39 mouse cellular contexts compared by ENCODE assay signal in the genomic region with DNA sequence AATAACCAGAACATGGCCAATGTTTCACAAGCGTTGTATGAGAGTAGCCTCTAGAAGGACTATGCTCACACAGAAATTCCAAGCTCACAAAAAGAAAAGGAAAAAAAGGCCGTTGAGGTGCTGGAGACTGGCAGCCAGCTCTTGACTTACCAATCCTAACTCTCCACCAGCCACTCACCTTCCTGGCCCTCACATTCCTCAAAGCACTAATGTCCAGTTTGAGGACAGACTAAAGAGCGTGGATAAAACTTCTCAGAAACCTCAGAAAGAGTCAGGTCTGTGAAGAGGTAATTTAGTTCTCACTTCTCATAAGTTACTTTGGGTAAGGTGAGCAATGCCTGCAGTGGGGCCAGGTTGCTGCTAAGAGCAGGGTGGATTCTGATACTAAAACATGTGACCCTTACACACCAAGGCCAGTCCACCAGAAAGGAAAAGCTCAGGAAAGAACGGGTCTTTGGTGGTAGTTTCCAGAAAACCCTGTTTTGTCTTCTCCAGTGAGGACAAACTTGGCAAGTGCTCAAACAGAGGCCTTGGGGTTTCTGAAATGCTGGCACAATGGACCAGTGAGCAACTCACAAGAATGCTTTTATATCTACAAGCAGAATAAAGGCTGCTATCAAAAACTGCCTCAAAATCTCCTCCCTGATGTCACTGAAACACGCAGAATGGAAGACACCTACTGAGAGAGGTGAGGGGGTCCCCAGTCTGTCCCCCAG. TPM values are rescaled to one million over a fixed set of nuclear protein-coding genes. Genes with fewer than 3 reads are reported as not detected.
DNase-seq lines count a peak whose midpoint lies in the region; ATAC-seq and TF ChIP-seq lines count a peak whose summit lies in the region.
"Had no signal": no experiment of that assay in that cellular context is flagged by ENCODE, and none has a peak within 500 bp of the region (broad histone marks: within the 10 kb centered on the region; RNA-seq: fewer than 3 reads in every experiment).

No protein-coding gene starts in this region.

- no peak overlapping the region for H3K4me2 ChIP-seq in lung, postnatal 0 days (replicated peaks; ENCODE audit: low read depth, low read length)
- no peak overlapping the region for H3K4me2 ChIP-seq in intestine, embryonic 16.5 days (ENCODE audit: low read depth, low read length)
- H3K4me2 ChIP-seq: forebrain, embryonic 15.5 days; heart, embryonic 11.5 days; hindbrain, embryonic 12.5 days; limb, embryonic 13.5 days; liver, embryonic 11.5 days; midbrain, embryonic 11.5 days; stomach, embryonic 15.5 days had no signal

- no peaks in the 10 kb centered on the region for H3K27me3 ChIP-seq in lung, postnatal 0 days (replicated peaks; ENCODE audit: insufficient read depth, low read length)
- H3K27me3 ChIP-seq in intestine, embryonic 16.5 days (replicated peaks; ENCODE audit: control insufficient read depth, insufficient read depth, low read length) = no peaks in the 10 kb centered on the region
- H3K27me3 ChIP-seq: forebrain, embryonic 15.5 days; hindbrain, embryonic 12.5 days; limb, embryonic 13.5 days; stomach, embryonic 15.5 days had no signal

- H3K4me1 ChIP-seq in lung, postnatal 0 days (ENCODE audit: insufficient read depth, low read depth, low read length) = peaks cover 6% of the 10 kb centered on the region; the same call in 1 of the 2 replicates
- peaks cover 24% of the 10 kb centered on the region for H3K4me1 ChIP-seq in intestine, embryonic 16.5 days (ENCODE audit: control insufficient read depth, insufficient read depth, low read length)

- no peaks in the 10 kb centered on the region for H3K9me3 ChIP-seq in lung, postnatal 0 days (ENCODE audit: low read length)
- H3K9me3 ChIP-seq in intestine, embryonic 16.5 days (ENCODE audit: control insufficient read depth, low read length) = no peaks in the 10 kb centered on the region
- H3K9me3 ChIP-seq: forebrain, embryonic 15.5 days; hindbrain, embryonic 12.5 days; limb, embryonic 13.5 days; stomach, embryonic 15.5 days had no signal

- 0 out of 2 replicates have a peak, but pooled peaks cover 9% of the 10 kb centered on the region for H3K36me3 ChIP-seq in lung, postnatal 0 days (ENCODE audit: insufficient read depth, low read length)
- H3K36me3 ChIP-seq in intestine, embryonic 16.5 days (ENCODE audit: control insufficient read depth, insufficient read depth, low read length) = peaks cover 2% of the 10 kb centered on the region; the same call in 1 of the 2 replicates

- no peak overlapping the region for H3K9ac ChIP-seq in lung, postnatal 0 days (replicated peaks; ENCODE audit: low read depth)
- H3K9ac ChIP-seq in intestine, embryonic 16.5 days (ENCODE audit: low read depth, low read length) = no peak overlapping the region
- H3K9ac ChIP-seq: forebrain, embryonic 15.5 days; hindbrain, embryonic 12.5 days; limb, embryonic 13.5 days; stomach, embryonic 15.5 days had no signal

- WGBS in lung, postnatal 0 days = 43% methylated on average over 5 of the region's 5 CpGs
- WGBS in intestine, embryonic 16.5 days = 81% methylated on average over 5 of the region's 5 CpGs

- no peak for TF ChIP-seq CTCF in lung, postnatal 0 days (IDR thresholded peaks at IDR 0.05)

- ATAC-seq in lung, postnatal 0 days = peak; percentile 64
- no peak for ATAC-seq in intestine, embryonic 16.5 days
- ATAC-seq: forebrain, embryonic 15.5 days; hindbrain, postnatal 0 days; midbrain, embryonic 16.5 days had no signal

- DNase-seq in adrenal gland, adult 2 months = peak; percentile 83
- DNase-seq in adrenal gland, postnatal 4 days (ENCODE audit: low spot score in 2 of 2) = no peak
- DNase-seq in lung, postnatal 0 days (ENCODE audit: low spot score) = peak; percentile 79
- no peak for DNase-seq in lung, postnatal 4 days
- DNase-seq in Muller cell, postnatal 12 days (ENCODE audit: inconsistent ontology term) = peak; percentile 45
- peak; percentile 75 to 77 for DNase-seq in adrenal gland, postnatal 36 days
- DNase-seq: cerebellum, adult 11 months; cerebellum, adult 9-10 months; cerebellum, postnatal 36 days; gastrocnemius, postnatal 25 days; heart, postnatal 36 days; kidney, adult 18-20 months; kidney, postnatal 4 days; lung, postnatal 14 days; retina, postnatal 1 day; right cerebral cortex, postnatal 25 days had no signal

- no peak overlapping the region for H3K4me3 ChIP-seq in lung, postnatal 0 days (ENCODE audit: low read depth, low read length)
- no peak overlapping the region for H3K4me3 ChIP-seq in intestine, embryonic 16.5 days (ENCODE audit: low read length)
- H3K4me3 ChIP-seq: forebrain, embryonic 15.5 days; hindbrain, embryonic 12.5 days; limb, embryonic 13.5 days; stomach, embryonic 15.5 days had no signal

- TF ChIP-seq EP300 in lung, postnatal 0 days (IDR thresholded peaks at IDR 0.05) = peak; percentile 85

- peak overlapping the region; percentile 71 for H3K27ac ChIP-seq in lung, postnatal 0 days (ENCODE audit: low read length)
- no peak overlapping the region for H3K27ac ChIP-seq in intestine, embryonic 16.5 days (ENCODE audit: low read length)
- H3K27ac ChIP-seq: forebrain, embryonic 15.5 days; hindbrain, embryonic 12.5 days; hindbrain, postnatal 0 days; limb, embryonic 13.5 days; stomach, embryonic 15.5 days had no signal

RNA-seq across cellular contexts. Expression of a gene that starts 17.9 kb away (rescaled TPM):
- 100 to 1,000 TPM; 385 to 398 TPM for total RNA-seq in adrenal gland, adult 2 months (2021)
- 1,369 and 1,819 TPM in 2 replicates for polyA plus RNA-seq in adrenal gland, adult 2 months (2012; rRNA removed)
- total RNA-seq in adrenal gland, postnatal 4 days (2021) = 100 to 1,000 TPM; 195 to 211 TPM
- polyA plus RNA-seq in lung, postnatal 0 days (2015; fragmentation: Nextera tagmentation; extraction: Ambion mirVana) = 420 and 466 TPM in 2 replicates
- total RNA-seq in adrenal gland, postnatal 36 days (2021) = 100 to 1,000 TPM; 341 to 382 TPM
- polyA plus RNA-seq in intestine, embryonic 16.5 days (2015; fragmentation: Nextera tagmentation; extraction: Ambion mirVana) = 489 and 514 TPM in 2 replicates

RNA-seq across cellular contexts. Expression of a gene that starts 18.0 kb away (rescaled TPM):
- total RNA-seq in adrenal gland, adult 2 months (2021) = 100 to 1,000 TPM; 490 to 694 TPM
- polyA plus RNA-seq in adrenal gland, adult 2 months (2012; rRNA removed) = 397 and 541 TPM in 2 replicates
- 100 to 1,000 TPM; 351 to 353 TPM for total RNA-seq in adrenal gland, postnatal 4 days (2021)
- 77.8 and 81.2 TPM in 2 replicates for polyA plus RNA-seq in lung, postnatal 0 days (2015; fragmentation: Nextera tagmentation; extraction: Ambion mirVana)
- 100 to 1,000 TPM; 479 to 663 TPM for total RNA-seq in adrenal gland, postnatal 36 days (2021)
- polyA plus RNA-seq in intestine, embryonic 16.5 days (2015; fragmentation: Nextera tagmentation; extraction: Ambion mirVana) = 47.4 and 47.8 TPM in 2 replicates

RNA-seq across cellular contexts. Expression of a gene that starts 48.8 kb away (rescaled TPM):
- not detected for total RNA-seq in adrenal gland, adult 2 months (2021)
- polyA plus RNA-seq in adrenal gland, adult 2 months (2012; rRNA removed) = 0.01 TPM in 1 of 2 replicates, not detected in the other
- total RNA-seq in adrenal gland, postnatal 4 days (2021) = not detected
- 0.04 TPM in 2 replicates for polyA plus RNA-seq in lung, postnatal 0 days (2015; fragmentation: Nextera tagmentation; extraction: Ambion mirVana)
- not detected for total RNA-seq in adrenal gland, postnatal 36 days (2021)
- polyA plus RNA-seq in intestine, embryonic 16.5 days (2015; fragmentation: Nextera tagmentation; extraction: Ambion mirVana) = not detected in 2 replicates
- total RNA-seq: gastrocnemius, adult 18-20 months; gastrocnemius, postnatal 25 days; heart, postnatal 36 days; hindbrain, postnatal 0 days; layer of hippocampus, adult 8-10 months; layer of hippocampus, postnatal 25 days; left cerebral cortex, adult 8-10 months; left cerebral cortex, postnatal 36 days; MEL; neutrophil, adult 5-6 weeks had no signal
- polyA plus RNA-seq: embryonic facial prominence, embryonic 11.5 days; forebrain, embryonic 15.5 days; frontal cortex, adult 2 months; heart, embryonic 11.5 days; heart, embryonic 16.5 days; hindbrain, embryonic 12.5 days; hindbrain, postnatal 0 days; kidney, embryonic 16.5 days; limb, embryonic 13.5 days; liver, embryonic 11.5 days; liver, embryonic 16.5 days; midbrain, embryonic 11.5 days; midbrain, embryonic 16.5 days; neural tube, embryonic 11.5 days; stomach, embryonic 15.5 days had no signal

Comparison
In these comparisons a context has a peak if more than half of its experiments do, and no peak if none do; other contexts are left out.
1. DNase-seq: peak in adrenal gland, adult 2 months (single experiment), lung, postnatal 0 days (single experiment), Muller cell, postnatal 12 days (single experiment) and adrenal gland, postnatal 36 days (2 of 2); none in adrenal gland, postnatal 4 days (0 of 2) and lung, postnatal 4 days (0 of 2).